Mouse (Mus musculus): Measurements from ENCODE around the gene Htra1. TPM values are rescaled to one million over a fixed set of nuclear protein-coding genes. Genes with fewer than 3 reads are reported as not detected.

Htra1 gene
- polyA plus RNA-seq, 1 experiment, result 11.5 TPM

GRCm38 (mm10) chr7:130961429-130961828, 25.5 kb downstream of the Htra1 start:
- no peak for TF ChIP-seq POLR2A (IDR thresholded peaks at IDR 0.05; ENCODE audit: borderline replicate concordance, control insufficient read depth, low read depth, low read length)
- TF ChIP-seq CTCF (IDR thresholded peaks at IDR 0.05; ENCODE audit: control insufficient read depth, insufficient read depth, low read length), result no peak
- 83% methylated on average over 6 of the region's 6 CpGs for WGBS
- Histone ChIP-seq H3K4me1 (ENCODE audit: control insufficient read depth, insufficient read depth, low read length) (no peaks in the 10 kb centered on the region; the same call in 1 of the 2 replicates), H3K4me3 (replicated peaks; ENCODE audit: control insufficient read depth, low read depth, low read length) (no peak overlapping the region), H3K27ac (ENCODE audit: control insufficient read depth, insufficient read depth, low read depth, low read length, poor library complexity) (no peak overlapping the region)

DNA sequence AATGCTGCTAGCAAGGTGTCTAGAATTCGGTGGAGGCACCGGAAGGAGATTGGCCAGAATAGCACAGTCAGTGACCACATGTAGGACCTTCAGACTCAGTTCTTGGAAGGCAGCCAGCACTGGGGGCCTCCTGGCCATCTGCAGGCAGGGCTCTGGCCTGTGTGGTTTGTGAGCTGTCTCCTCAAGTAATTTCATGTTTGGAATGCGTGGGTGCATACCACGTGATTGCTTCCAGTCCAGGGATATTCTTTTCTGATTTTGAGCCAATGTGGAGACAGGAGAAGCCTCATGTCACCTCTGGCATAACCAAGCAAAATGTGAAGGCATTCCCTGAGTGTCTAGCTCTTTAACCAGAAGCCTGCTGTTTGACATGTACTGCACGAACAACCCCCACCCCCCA, 28.8 kb downstream of the Htra1 start:
- TF ChIP-seq POLR2A (IDR thresholded peaks at IDR 0.05; ENCODE audit: borderline replicate concordance, control insufficient read depth, low read depth, low read length) (no peak), CTCF (IDR thresholded peaks at IDR 0.05; ENCODE audit: control insufficient read depth, insufficient read depth, low read length) (no peak)
- WGBS, result 33% methylated on average over 5 of the region's 5 CpGs
- Histone ChIP-seq H3K4me3 (replicated peaks; ENCODE audit: control insufficient read depth, low read depth, low read length) (no peak overlapping the region), H3K4me1 (ENCODE audit: control insufficient read depth, insufficient read depth, low read length) (no peaks in the 10 kb centered on the region; the same call in 1 of the 2 replicates), H3K27ac (ENCODE audit: control insufficient read depth, insufficient read depth, low read depth, low read length, poor library complexity) (no peak overlapping the region)

DNA sequence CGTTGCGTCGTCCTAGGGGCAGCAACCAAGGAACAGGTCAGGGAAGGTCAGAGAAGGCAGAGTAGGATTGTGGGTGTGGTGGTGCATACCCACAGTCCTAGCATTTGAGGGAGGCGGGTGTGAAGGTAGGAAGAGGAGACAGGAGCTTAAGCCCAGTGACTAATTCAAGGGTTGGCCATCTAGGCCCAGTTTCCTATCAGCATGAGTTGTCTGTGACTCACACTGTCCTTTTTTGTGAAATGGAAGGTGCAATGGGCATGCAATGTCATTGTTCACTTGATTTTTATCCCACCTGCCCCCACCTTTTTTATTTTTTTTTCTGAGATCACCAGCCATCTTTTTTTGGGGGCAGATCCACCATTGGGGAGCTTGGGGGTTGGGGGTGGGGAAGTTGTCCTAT, 29.5 kb downstream of the Htra1 start:
- Histone ChIP-seq H3K27ac (ENCODE audit: control insufficient read depth, insufficient read depth, low read depth, low read length, poor library complexity) (no peak overlapping the region), H3K4me3 (replicated peaks; ENCODE audit: control insufficient read depth, low read depth, low read length) (peak overlapping the region; percentile 8), H3K4me1 (ENCODE audit: control insufficient read depth, insufficient read depth, low read length) (no peaks in the 10 kb centered on the region; the same call in 1 of the 2 replicates)
- WGBS, result 88% methylated on average over 4 of the region's 4 CpGs
- TF ChIP-seq CTCF (IDR thresholded peaks at IDR 0.05; ENCODE audit: control insufficient read depth, insufficient read depth, low read length) (no peak), POLR2A (IDR thresholded peaks at IDR 0.05; ENCODE audit: borderline replicate concordance, control insufficient read depth, low read depth, low read length) (no peak)

GRCm38 (mm10) chr7:130965909-130966365, 30.0 kb downstream of the Htra1 start:
- H3K27ac ChIP-seq (ENCODE audit: control insufficient read depth, insufficient read depth, low read depth, low read length, poor library complexity), result no peak overlapping the region
- no peaks in the 10 kb centered on the region; the same call in 1 of the 2 replicates for H3K4me1 ChIP-seq (ENCODE audit: control insufficient read depth, insufficient read depth, low read length)
- TF ChIP-seq CTCF (IDR thresholded peaks at IDR 0.05; ENCODE audit: control insufficient read depth, insufficient read depth, low read length), result no peak
- no peak for TF ChIP-seq POLR2A (IDR thresholded peaks at IDR 0.05; ENCODE audit: borderline replicate concordance, control insufficient read depth, low read depth, low read length)
- H3K4me3 ChIP-seq (replicated peaks; ENCODE audit: control insufficient read depth, low read depth, low read length), result no peak overlapping the region
- WGBS, result 79% methylated on average over 4 of the region's 4 CpGs

GRCm38 (mm10) chr7:130966451-130966850, 30.5 kb downstream of the Htra1 start:
- WGBS, result 65% methylated on average over 5 of the region's 5 CpGs
- Histone ChIP-seq H3K4me3 (replicated peaks; ENCODE audit: control insufficient read depth, low read depth, low read length) (no peak overlapping the region), H3K27ac (ENCODE audit: control insufficient read depth, insufficient read depth, low read depth, low read length, poor library complexity) (no peak overlapping the region), H3K4me1 (ENCODE audit: control insufficient read depth, insufficient read depth, low read length) (no peaks in the 10 kb centered on the region; the same call in 1 of the 2 replicates)
- TF ChIP-seq POLR2A (IDR thresholded peaks at IDR 0.05; ENCODE audit: borderline replicate concordance, control insufficient read depth, low read depth, low read length) (no peak), CTCF (IDR thresholded peaks at IDR 0.05; ENCODE audit: control insufficient read depth, insufficient read depth, low read length) (no peak)

DNA sequence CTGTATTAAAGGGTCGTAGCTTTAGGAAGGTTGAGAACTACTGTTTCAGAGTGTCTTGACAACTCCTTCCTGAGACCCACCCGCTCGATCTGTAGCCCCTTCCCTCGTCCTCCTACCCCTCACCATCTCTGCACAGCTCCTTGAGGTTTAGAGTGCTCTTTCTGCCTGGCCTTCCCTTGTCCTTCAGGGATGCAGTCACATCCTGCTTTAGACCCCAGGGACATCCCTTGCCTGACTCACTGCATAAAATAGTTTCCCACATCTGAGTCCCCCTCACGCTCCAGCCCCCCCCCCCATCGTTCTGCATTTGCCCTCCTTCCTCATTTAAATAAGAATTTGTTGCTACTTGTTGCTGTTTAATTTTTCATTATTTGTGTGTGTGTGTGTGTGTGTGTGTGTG, 31.0 kb downstream of the Htra1 start:
- H3K4me3 ChIP-seq (replicated peaks; ENCODE audit: control insufficient read depth, low read depth, low read length), result no peak overlapping the region
- 59% methylated on average over 6 of the region's 6 CpGs for WGBS
- no peak overlapping the region for H3K27ac ChIP-seq (ENCODE audit: control insufficient read depth, insufficient read depth, low read depth, low read length, poor library complexity)
- H3K4me1 ChIP-seq (ENCODE audit: control insufficient read depth, insufficient read depth, low read length), result no peaks in the 10 kb centered on the region; the same call in 1 of the 2 replicates
- TF ChIP-seq CTCF (IDR thresholded peaks at IDR 0.05; ENCODE audit: control insufficient read depth, insufficient read depth, low read length) (no peak), POLR2A (IDR thresholded peaks at IDR 0.05; ENCODE audit: borderline replicate concordance, control insufficient read depth, low read depth, low read length) (no peak)

DNA sequence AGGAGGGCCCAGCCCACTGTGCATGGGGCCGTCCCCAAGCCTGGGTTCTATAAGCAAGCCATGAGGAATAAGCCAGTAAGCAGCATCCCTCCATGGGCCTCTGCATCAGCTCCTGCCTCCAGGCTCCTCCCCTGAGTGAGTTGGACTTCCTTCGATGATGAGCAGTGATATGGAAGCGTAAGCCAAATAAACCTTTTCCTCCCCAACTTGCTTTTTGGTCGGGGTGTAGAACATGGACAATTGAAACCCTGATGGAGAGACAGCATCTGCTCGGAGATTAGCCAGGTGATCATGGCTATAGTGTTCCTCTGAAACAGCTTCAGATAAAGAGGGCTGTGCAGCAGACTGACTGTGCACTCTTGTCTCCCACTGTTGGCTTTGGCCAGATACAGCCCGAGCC, 32.0 kb downstream of the Htra1 start:
- no peaks in the 10 kb centered on the region; the same call in 1 of the 2 replicates for H3K4me1 ChIP-seq (ENCODE audit: control insufficient read depth, insufficient read depth, low read length)
- no peak for TF ChIP-seq POLR2A (IDR thresholded peaks at IDR 0.05; ENCODE audit: borderline replicate concordance, control insufficient read depth, low read depth, low read length)
- no peak overlapping the region for H3K27ac ChIP-seq (ENCODE audit: control insufficient read depth, insufficient read depth, low read depth, low read length, poor library complexity)
- no peak overlapping the region for H3K4me3 ChIP-seq (replicated peaks; ENCODE audit: control insufficient read depth, low read depth, low read length)
- 81% methylated on average over 6 of the region's 6 CpGs for WGBS

DNA sequence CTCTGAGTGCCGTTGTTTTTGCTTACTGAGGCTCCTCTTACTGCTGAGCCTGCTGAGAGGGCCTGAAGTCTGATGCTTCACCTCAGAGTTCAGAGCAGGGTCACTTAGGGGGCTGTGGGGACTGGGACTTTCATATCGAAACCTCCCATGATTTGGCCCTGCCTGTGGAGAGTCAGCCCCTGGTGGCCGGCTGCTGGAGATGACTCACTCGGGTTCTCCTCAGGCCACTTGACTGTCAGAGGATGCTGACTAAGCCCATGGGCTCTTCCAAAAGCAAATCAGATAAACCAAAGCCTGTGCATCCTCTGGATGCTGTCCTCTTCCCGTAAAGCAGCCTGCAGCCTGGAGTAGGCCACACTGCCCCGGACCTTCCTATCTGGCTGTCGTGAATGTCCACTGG, 32.6 kb downstream of the Htra1 start:
- Histone ChIP-seq H3K4me1 (ENCODE audit: control insufficient read depth, insufficient read depth, low read length) (no peaks in the 10 kb centered on the region; the same call in 1 of the 2 replicates), H3K27ac (ENCODE audit: control insufficient read depth, insufficient read depth, low read depth, low read length, poor library complexity) (no peak overlapping the region), H3K4me3 (replicated peaks; ENCODE audit: control insufficient read depth, low read depth, low read length) (no peak overlapping the region)
- TF ChIP-seq CTCF (IDR thresholded peaks at IDR 0.05; ENCODE audit: control insufficient read depth, insufficient read depth, low read length) (no peak), POLR2A (IDR thresholded peaks at IDR 0.05; ENCODE audit: borderline replicate concordance, control insufficient read depth, low read depth, low read length) (no peak)
- 65% methylated on average over 7 of the region's 7 CpGs for WGBS

- Histone ChIP-seq H3K27ac (ENCODE audit: control insufficient read depth, insufficient read depth, low read depth, low read length, poor library complexity) (no peak overlapping the region), H3K4me3 (replicated peaks; ENCODE audit: control insufficient read depth, low read depth, low read length) (no peak overlapping the region), H3K4me1 (ENCODE audit: control insufficient read depth, insufficient read depth, low read length) (no peaks in the 10 kb centered on the region; the same call in 1 of the 2 replicates)
- TF ChIP-seq POLR2A (IDR thresholded peaks at IDR 0.05; ENCODE audit: borderline replicate concordance, control insufficient read depth, low read depth, low read length) (no peak), CTCF (IDR thresholded peaks at IDR 0.05; ENCODE audit: control insufficient read depth, insufficient read depth, low read length) (no peak)
- WGBS, result 51% methylated on average over 5 of the region's 5 CpGs
Observed at GRCm38 (mm10) chr7:130969076-130969475, 33.2 kb downstream of the Htra1 start.

Measured in bone marrow, adult 2 months (tissue).